In the genomic region with DNA sequence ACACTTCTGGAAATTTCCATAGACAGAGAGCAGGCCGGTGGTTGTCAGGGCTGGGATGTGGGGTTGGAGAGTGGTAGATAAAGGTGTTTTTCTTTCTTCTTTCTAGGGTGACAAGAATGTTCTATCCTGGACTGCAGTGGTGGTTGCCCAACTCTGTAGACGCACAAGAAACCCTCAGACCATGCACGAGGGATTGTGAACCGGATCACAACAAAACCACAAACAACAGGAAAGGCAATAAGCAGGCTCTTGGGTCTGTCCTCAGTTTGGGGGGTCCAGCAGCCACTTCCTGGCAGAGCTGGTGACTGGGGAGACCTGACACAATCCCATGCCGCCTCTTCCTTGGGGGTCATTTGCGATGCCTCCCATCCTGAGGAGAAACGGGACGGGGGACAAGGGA, we compare ENCODE assay signal across 38 mouse cellular contexts. TPM values are rescaled to one million over a fixed set of nuclear protein-coding genes. Genes with fewer than 3 reads are reported as not detected.
"Had no signal": no experiment of that assay in that cellular context is flagged by ENCODE, and none has a peak within 500 bp of the region (broad histone marks: within the 10 kb centered on the region; RNA-seq: fewer than 3 reads in every experiment).

No protein-coding gene starts in this region.

- H3K4me1 ChIP-seq: hindbrain, embryonic 15.5 days had no signal

- H3K4me3 ChIP-seq: gastrocnemius, adult 2 months; heart, embryonic 13.5 days; heart, embryonic 15.5 days; hindbrain, embryonic 13.5 days; hindbrain, embryonic 15.5 days; kidney, embryonic 15.5 days; limb, embryonic 13.5 days; limb, embryonic 15.5 days; liver, embryonic 12.5 days had no signal

- ATAC-seq: hindbrain, postnatal 0 days; intestine, embryonic 16.5 days; liver, embryonic 12.5 days had no signal

- H3K9ac ChIP-seq: heart, embryonic 13.5 days; heart, embryonic 15.5 days; hindbrain, embryonic 13.5 days; hindbrain, embryonic 15.5 days; kidney, embryonic 15.5 days; limb, embryonic 13.5 days; limb, embryonic 15.5 days; liver, embryonic 12.5 days; liver, embryonic 14.5 days had no signal

- H3K27me3 ChIP-seq: heart, embryonic 13.5 days; heart, embryonic 15.5 days; hindbrain, embryonic 13.5 days; hindbrain, embryonic 15.5 days; kidney, embryonic 15.5 days; limb, embryonic 13.5 days; limb, embryonic 15.5 days had no signal

- DNase-seq: gastrocnemius, adult 2 months; gastrocnemius, postnatal 10 days; gastrocnemius, postnatal 25 days; heart, adult 11 months; heart, postnatal 14 days; heart, postnatal 36 days; kidney, adult 11 months; kidney, adult 2 months; kidney, adult 9 months; kidney, postnatal 14 days; kidney, postnatal 36 days; layer of hippocampus, adult 9-11 months; layer of hippocampus, postnatal 36 days; left cerebral cortex, postnatal 4 days had no signal

- H3K27ac ChIP-seq: gastrocnemius, adult 2 months; heart, embryonic 13.5 days; heart, embryonic 15.5 days; hindbrain, embryonic 13.5 days; hindbrain, embryonic 15.5 days; hindbrain, postnatal 0 days; kidney, embryonic 15.5 days; kidney, postnatal 0 days; limb, embryonic 13.5 days; limb, embryonic 15.5 days; liver, embryonic 12.5 days; liver, embryonic 14.5 days had no signal

- H3K36me3 ChIP-seq: heart, embryonic 13.5 days; heart, embryonic 15.5 days; hindbrain, embryonic 13.5 days; hindbrain, embryonic 15.5 days; kidney, embryonic 15.5 days; limb, embryonic 13.5 days; limb, embryonic 15.5 days; liver, embryonic 12.5 days had no signal

- H3K9me3 ChIP-seq: heart, embryonic 13.5 days; heart, embryonic 15.5 days; hindbrain, embryonic 13.5 days; hindbrain, embryonic 15.5 days; kidney, embryonic 15.5 days; limb, embryonic 13.5 days; limb, embryonic 15.5 days; liver, embryonic 12.5 days had no signal

RNA-seq across cellular contexts. Expression of a gene that starts 48.8 kb away (rescaled TPM):
- total RNA-seq: gastrocnemius, adult 2 months; gastrocnemius, postnatal 10 days; gastrocnemius, postnatal 25 days; gastrocnemius, postnatal 4 days; heart, adult 8-10 months; heart, postnatal 14 days; heart, postnatal 36 days; hematopoietic stem cell, adult 5-6 weeks; layer of hippocampus, adult 18-20 months; layer of hippocampus, postnatal 14 days; left cerebral cortex, adult 18-20 months; left cerebral cortex, postnatal 4 days; liver, adult 2 months had no signal
- polyA plus RNA-seq: heart, embryonic 11.5 days; heart, embryonic 13.5 days; heart, embryonic 15.5 days; heart, postnatal 0 days; hindbrain, embryonic 11.5 days; hindbrain, embryonic 13.5 days; hindbrain, embryonic 15.5 days; hindbrain, postnatal 0 days; intestine, embryonic 14.5 days; kidney, embryonic 15.5 days; kidney, postnatal 0 days; limb, embryonic 11.5 days; limb, embryonic 13.5 days; limb, embryonic 15.5 days; liver, adult 2 months; liver, embryonic 12.5 days; liver, embryonic 14.5 days had no signal
